Mouse (Mus musculus) bone marrow macrophage, adult 2 months (primary cell): ENCODE results near the gene Exosc8.

ENCODE experiments used
- CTCF ChIP-seq: IDR thresholded peaks from 2 replicates; pipeline ENCODE4 v1.5.1; 2012; ENCODE audit warnings: low read depth, mild to moderate bottlenecking, low read length, moderate library complexity
- POLR2A ChIP-seq: IDR thresholded peaks from 2 replicates; pipeline ENCODE4 v1.6.1; 2012; ENCODE audit warnings: mild to moderate bottlenecking, low read depth, low read length, borderline replicate concordance

- TF ChIP-seq CTCF (no peak), POLR2A (no peak)
These were observed 9.8 kb downstream of the Exosc8 start for GRCm38 (mm10) chr3:54725344-54725743.
